Mouse (Mus musculus): ENCODE data around the gene Tbc1d8.

The Tbc1d8 gene

DNA sequence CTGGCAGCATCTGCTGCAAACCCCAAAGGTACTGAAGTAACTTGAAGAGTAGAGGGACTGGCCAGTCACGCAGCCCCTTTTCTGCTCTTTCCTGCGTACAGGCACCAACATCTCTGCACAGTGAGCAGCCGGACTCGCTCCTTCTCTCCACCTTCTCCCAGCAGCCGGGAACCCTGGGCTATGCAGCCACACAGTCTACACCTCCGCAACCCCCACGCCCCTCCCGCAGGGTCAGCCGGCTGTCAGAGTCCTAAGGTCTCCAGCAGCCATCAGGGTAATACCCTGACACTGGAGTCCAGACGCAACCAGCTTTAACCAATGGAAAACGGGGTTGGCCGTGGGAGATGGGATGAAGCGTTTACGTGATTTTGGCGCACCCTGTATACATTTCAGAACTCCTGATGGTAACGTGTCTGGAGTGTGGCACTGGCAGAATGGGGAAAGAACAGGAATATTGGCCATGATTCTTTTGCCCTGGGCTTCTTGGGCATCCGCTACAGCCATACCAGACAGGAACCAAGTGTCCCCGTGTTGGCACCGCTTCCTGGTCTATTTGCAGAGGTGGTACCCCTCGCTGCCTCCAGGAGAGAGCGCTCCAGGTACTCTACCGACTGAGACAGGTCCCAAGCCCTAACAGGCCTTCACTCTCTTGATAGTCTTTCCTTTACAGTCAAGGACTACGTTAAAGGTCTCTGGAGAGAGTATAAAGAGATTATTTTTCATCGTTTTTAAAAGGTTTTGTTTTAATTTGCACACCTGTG, 116.6 kb downstream of the Tbc1d8 start:
- no peak for DNase-seq

GRCm38 (mm10) chr1:39349427-39349826, 129.1 kb downstream of the Tbc1d8 start:
- no peak for DNase-seq

GRCm38 (mm10) chr1:39349001-39349400, 129.6 kb downstream of the Tbc1d8 start:
- peak; percentile 36 for DNase-seq

GRCm38 (mm10) chr1:39344981-39345600, 133.5 kb downstream of the Tbc1d8 start:
- DNase-seq: no peak

DNA sequence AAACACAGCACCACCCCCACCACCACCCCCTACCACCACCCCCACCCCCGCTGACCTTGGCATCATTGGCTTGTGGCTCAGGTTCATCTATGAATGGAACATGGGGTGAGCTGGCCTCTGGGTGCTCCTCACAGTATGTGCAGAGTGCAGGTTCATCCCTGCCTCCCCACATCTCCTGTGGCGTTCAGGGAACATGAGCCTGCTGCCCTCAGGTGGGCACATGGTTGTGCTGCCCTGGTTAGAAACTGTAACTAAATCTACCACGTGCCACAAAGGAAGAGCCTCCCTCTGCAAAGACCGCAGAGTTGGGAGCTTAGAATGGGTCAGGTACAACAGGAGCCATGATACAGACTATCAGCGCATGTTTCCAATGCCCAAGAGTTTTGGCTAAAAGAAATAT, 135.3 kb downstream of the Tbc1d8 start:
- no peak for DNase-seq

GRCm38 (mm10) chr1:39341807-39342206, 136.7 kb downstream of the Tbc1d8 start:
- no peak for DNase-seq

DNA sequence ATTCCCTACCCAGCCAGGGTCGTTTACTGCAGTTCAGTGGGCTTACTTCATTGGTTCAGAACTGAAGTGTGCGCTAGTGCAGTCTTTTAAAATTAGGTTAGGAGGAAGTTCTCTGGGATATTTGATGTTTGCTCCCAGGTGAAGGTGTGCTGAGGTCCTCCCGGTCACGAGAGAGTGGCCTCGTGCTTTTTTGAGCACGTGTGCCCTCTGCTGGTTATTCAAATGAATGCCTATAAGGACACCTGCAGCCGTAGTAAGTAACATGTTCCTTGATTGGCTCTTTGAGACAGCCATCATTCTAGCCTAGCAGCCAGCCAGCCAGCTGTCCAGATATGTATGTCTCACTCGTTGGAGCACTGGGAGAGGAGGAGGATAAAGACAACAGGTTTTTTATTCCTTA, 137.9 kb downstream of the Tbc1d8 start:
- peak; percentile 62 for DNase-seq

- DNase-seq: no peak
Observed at GRCm38 (mm10) chr1:39340156-39340555, 138.4 kb downstream of the Tbc1d8 start.

GRCm38 (mm10) chr1:39339455-39339854, 139.1 kb downstream of the Tbc1d8 start:
- no peak for DNase-seq

DNA sequence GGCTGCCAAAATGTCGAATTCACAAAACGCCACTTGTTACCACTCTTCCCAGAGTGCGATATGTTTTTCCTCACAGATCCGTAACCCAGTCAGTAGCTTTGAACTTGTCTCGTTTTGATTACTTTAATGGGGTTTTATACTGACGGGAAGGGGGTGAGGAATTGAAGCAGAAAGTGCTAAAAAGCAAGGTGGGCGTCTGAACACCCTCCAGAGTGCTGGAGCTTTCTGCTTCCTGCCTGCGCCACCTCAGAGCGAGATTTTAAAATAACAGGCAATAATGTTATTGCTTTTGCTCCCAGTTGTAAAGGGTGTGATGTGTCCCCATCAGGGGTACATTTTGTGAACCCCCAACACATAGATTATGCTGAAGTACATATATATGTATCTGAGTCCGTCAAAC, 139.7 kb downstream of the Tbc1d8 start:
- no peak for DNase-seq

- DNase-seq: no peak
Observed at GRCm38 (mm10) chr1:39336788-39337187, 141.8 kb downstream of the Tbc1d8 start.

GRCm38 (mm10) chr1:39335561-39336196, 142.9 kb downstream of the Tbc1d8 start:
- no peak for DNase-seq

- no peak for DNase-seq
Observed at GRCm38 (mm10) chr1:39332456-39332855, 146.1 kb downstream of the Tbc1d8 start.

DNA sequence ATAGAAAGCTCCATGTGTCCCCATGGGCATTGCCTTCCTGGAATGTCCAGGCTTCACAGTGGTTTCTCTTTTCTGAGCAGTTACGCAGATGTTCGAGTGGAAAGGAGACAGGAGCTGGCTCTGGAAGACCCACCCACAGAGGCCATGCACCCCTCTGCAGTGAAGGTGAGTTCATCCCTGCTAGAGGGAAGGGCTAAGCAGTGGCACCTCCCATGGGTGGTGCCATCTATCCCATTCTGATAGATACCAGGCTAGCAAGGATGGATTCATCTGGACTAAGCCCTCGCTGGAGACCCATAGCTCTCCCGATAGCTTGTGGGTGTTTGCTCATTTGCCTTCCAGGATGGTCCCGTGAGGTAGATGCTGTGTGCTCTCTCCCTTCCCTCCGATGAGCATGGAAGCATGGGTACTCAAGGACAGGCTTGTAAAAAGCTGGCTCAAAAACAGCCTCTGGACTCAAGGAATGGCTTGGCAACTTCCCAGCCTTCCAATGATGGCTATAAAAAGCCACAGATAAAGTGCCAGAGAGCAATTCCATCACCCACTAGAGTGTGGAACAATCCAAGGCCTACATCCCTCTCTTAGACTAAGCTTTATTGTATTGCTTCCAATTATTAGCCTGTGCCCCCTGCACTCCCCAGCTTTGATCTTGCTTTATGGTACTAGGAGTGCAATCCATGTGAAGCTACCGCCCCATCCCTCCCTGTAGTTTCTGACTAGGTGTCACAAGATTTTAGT, 147.5 kb downstream of the Tbc1d8 start:
- DNase-seq: no peak

DNA sequence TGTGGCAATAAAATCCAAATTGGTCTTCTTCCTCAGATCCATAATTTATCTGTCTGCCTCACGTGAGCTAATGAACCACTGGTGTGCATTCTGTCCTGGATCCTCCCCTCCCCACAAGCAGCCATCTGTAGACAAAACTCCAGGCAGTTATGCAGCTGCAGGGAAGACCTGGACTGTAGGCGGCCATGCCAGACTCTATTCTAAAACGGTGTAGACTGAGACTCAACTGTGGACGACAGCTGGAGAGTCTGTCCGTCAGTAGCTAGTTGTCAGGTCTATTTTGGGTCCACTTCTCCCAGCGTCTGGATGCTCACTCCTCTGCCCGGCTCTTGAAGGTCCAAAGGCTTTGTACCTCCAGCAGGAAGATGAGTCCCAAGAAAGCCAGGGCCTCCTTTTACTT, 151.0 kb downstream of the Tbc1d8 start:
- no peak for DNase-seq

DNA sequence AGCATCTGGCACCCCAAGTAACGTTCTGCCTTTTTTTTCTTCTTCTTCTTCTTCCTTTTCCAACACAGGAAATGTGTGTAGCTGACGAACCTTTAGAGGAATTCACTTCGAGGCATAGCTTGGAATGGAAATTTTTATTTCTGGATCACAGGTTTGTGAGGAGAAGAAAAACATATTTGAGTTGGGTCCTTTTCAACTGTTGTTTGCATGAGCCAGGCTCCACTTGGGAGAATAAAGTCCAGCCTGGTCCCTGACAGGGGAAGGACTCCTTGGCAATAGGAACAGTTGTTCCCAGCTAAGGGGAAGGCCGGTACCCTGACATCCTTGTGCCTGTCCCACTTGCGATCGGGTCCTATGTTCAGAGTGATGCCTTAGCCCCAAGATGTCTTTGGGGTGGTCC, 153.3 kb downstream of the Tbc1d8 start:
- no peak for DNase-seq

DNA sequence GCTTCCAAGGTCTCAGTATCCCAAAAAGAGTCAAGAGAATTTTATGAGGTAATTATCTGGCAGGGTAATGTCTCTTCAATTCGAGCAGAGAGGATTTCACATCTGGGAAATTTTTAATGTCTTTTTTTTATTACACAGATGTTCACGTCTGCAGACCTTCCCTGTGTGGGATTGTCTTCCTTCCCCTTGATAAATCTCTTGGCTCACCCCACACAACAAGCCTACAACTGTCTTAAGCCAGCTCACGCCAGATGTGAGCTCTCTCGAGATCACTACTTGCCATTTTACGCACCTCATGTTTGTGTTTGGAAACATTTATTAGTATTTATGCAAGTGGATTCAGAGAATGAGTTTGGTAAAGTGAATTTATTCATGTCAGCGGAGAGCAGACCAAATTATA, 156.6 kb downstream of the Tbc1d8 start:
- no peak for DNase-seq
